Mouse (Mus musculus) MEL (cell line): Measurements from ENCODE around the gene Acvrl1. TPM values are rescaled to one million over a fixed set of nuclear protein-coding genes. Genes with fewer than 3 reads are reported as not detected.

Source experiments
- DNase-seq: peaks from one replicate; pipeline ENCODE4 v3.0.0; 2011; ENCODE audit warnings: low read depth, low spot score
- H3K27ac ChIP-seq: 2 replicates; pipeline ENCODE4 v1.5.1; 2012; ENCODE audit warnings: low read depth, mild to moderate bottlenecking, control low read depth, low read length, moderate library complexity; ENCODE audit not compliant: control insufficient read depth
- H3K27me3 ChIP-seq, 2 experiments: fragments of 150-350 bp in 1 of 2; sonication (generic) in 1 of 2; 2 replicates each; pipeline ENCODE4 v1.6.1; 2012; ENCODE audit warnings: low read length in 2 of 2, mild to moderate bottlenecking in 2 of 2, improper control_type of control experiment in 1 of 2, moderate library complexity in 1 of 2; ENCODE audit not compliant: insufficient read depth in 2 of 2, control insufficient read depth in 1 of 2
- H3K36me3 ChIP-seq, 2 experiments: 2 replicates each; pipeline ENCODE4 v1.6.1; 2012 to 2014; ENCODE audit warnings: low read length in 2 of 2, improper control_type of control experiment in 1 of 2, inconsistent platforms in 1 of 2, mild to moderate bottlenecking in 1 of 2; ENCODE audit not compliant: insufficient read depth in 2 of 2, control insufficient read depth in 1 of 2
- H3K4me1 ChIP-seq, 2 experiments: fragments of 150-350 bp in 1 of 2; sonication (generic) in 1 of 2; 2 replicates each; pipeline ENCODE4 v1.6.1; 2012; ENCODE audit warnings: low read length in 2 of 2, improper control_type of control experiment in 1 of 2, mild to moderate bottlenecking in 1 of 2; ENCODE audit not compliant: insufficient read depth in 2 of 2, control insufficient read depth in 1 of 2
- H3K4me3 ChIP-seq, 2 experiments: fragments of 150-350 bp in 1 of 2; sonication (generic) in 1 of 2; 2 replicates each; pipeline ENCODE4 v1.5.1; 2012; ENCODE audit warnings: low read depth in 2 of 2, low read length in 2 of 2, mild to moderate bottlenecking in 2 of 2, moderate library complexity in 2 of 2, control low read depth in 1 of 2, improper control_type of control experiment in 1 of 2; ENCODE audit not compliant: control insufficient read depth in 1 of 2, insufficient read depth in 1 of 2
- H3K79me2 ChIP-seq: 2 replicates; pipeline ENCODE4 v1.6.1; 2012; ENCODE audit warnings: mild to moderate bottlenecking, low read length, moderate library complexity; ENCODE audit not compliant: control insufficient read depth, poor library complexity, insufficient read depth
- H3K9ac ChIP-seq: 2 replicates; pipeline ENCODE4 v1.6.1; 2012; ENCODE audit warnings: low read depth, mild to moderate bottlenecking, control low read depth, low read length, moderate library complexity; ENCODE audit not compliant: control insufficient read depth, poor library complexity, severe bottlenecking
- H3K9me3 ChIP-seq: fragments of 150-350 bp; sonication (generic); replicated peaks from 2 replicates; pipeline ENCODE4 v1.6.1; 2012; ENCODE audit warnings: mild to moderate bottlenecking, low read length, improper control_type of control experiment, moderate library complexity; ENCODE audit not compliant: insufficient read depth
- CHD1 ChIP-seq: IDR thresholded peaks from 2 replicates; pipeline ENCODE4 v1.6.1; 2012; ENCODE audit warnings: low read depth, mild to moderate bottlenecking, inconsistent platforms, low read length, improper control_type of control experiment
- CHD2 ChIP-seq: IDR thresholded peaks from 2 replicates; pipeline ENCODE4 v1.6.1; 2011; ENCODE audit warnings: low read length, improper control_type of control experiment
- CTCF ChIP-seq, 3 experiments: IDR thresholded peaks in 2 of 3; conservative IDR thresholded peaks in 1 of 3; 2 replicates each; pipeline ENCODE4 v1.5.1; 2011 to 2012; ENCODE audit warnings: low read length in 3 of 3, low read depth in 2 of 3, mild to moderate bottlenecking in 2 of 3, improper control_type of control experiment in 1 of 3, inconsistent platforms in 1 of 3, mixed read lengths in 1 of 3, moderate library complexity in 1 of 3; ENCODE audit not compliant: control insufficient read depth in 1 of 3, insufficient read depth in 1 of 3, poor library complexity in 1 of 3, severe bottlenecking in 1 of 3
- E2F4 ChIP-seq: IDR thresholded peaks from 2 replicates; pipeline ENCODE4 v1.6.1; 2011; ENCODE audit warnings: low read depth, low read length, improper control_type of control experiment, borderline replicate concordance
- ELF1 ChIP-seq: IDR thresholded peaks from 2 replicates; pipeline ENCODE4 v1.6.1; 2014; ENCODE audit warnings: low read depth, mild to moderate bottlenecking, inconsistent platforms, low read length, improper control_type of control experiment, moderate library complexity
- EP300 ChIP-seq, 2 experiments: IDR thresholded peaks; 2 replicates each; pipeline ENCODE4 v1.6.1; 2011; ENCODE audit warnings: improper control_type of control experiment in 2 of 2, low read length in 2 of 2, low read depth in 1 of 2, mild to moderate bottlenecking in 1 of 2
- ETS1 ChIP-seq: IDR thresholded peaks from 2 replicates; pipeline ENCODE4 v1.6.1; 2012; ENCODE audit warnings: low read depth, mild to moderate bottlenecking, inconsistent platforms, low read length, improper control_type of control experiment, moderate library complexity
- GABPA ChIP-seq: IDR thresholded peaks from 2 replicates; pipeline ENCODE4 v1.6.1; 2012; ENCODE audit warnings: low read depth, mild to moderate bottlenecking, inconsistent platforms, low read length, improper control_type of control experiment, moderate library complexity
- HCFC1 ChIP-seq: IDR thresholded peaks from 2 replicates; pipeline ENCODE4 v1.6.1; 2012; ENCODE audit warnings: low read depth, mild to moderate bottlenecking, inconsistent platforms, low read length, improper control_type of control experiment, moderate library complexity
- JUND ChIP-seq: IDR thresholded peaks from 2 replicates; pipeline ENCODE4 v1.6.1; 2011; ENCODE audit warnings: low read depth, mild to moderate bottlenecking, improper control_type of control experiment, low read length
- MAFK ChIP-seq: IDR thresholded peaks from 2 replicates; pipeline ENCODE4 v1.6.1; 2011; ENCODE audit warnings: low read depth, mild to moderate bottlenecking, low read length, improper control_type of control experiment, borderline replicate concordance
- MAX ChIP-seq: IDR thresholded peaks from 2 replicates; pipeline ENCODE4 v1.6.1; 2011; ENCODE audit warnings: low read length, improper control_type of control experiment
- MEF2A ChIP-seq: IDR thresholded peaks from 2 replicates; pipeline ENCODE4 v1.6.1; 2014; ENCODE audit warnings: low read depth, mild to moderate bottlenecking, inconsistent platforms, low read length, improper control_type of control experiment; ENCODE audit not compliant: poor library complexity, insufficient replicate concordance, severe bottlenecking; ENCODE audit errors: extremely low read depth
- MXI1 ChIP-seq: IDR thresholded peaks from 2 replicates; pipeline ENCODE4 v1.6.1; 2011; ENCODE audit warnings: mild to moderate bottlenecking, low read depth, low read length, improper control_type of control experiment
- NELFE ChIP-seq: IDR thresholded peaks from 2 replicates; pipeline ENCODE4 v1.6.1; 2011; ENCODE audit warnings: low read depth, low read length, improper control_type of control experiment
- NRF1 ChIP-seq: IDR thresholded peaks from 2 replicates; pipeline ENCODE4 v1.6.1; 2014; ENCODE audit warnings: low read depth, mild to moderate bottlenecking, inconsistent platforms, low read length, improper control_type of control experiment, moderate library complexity; ENCODE audit not compliant: poor library complexity, insufficient read depth, severe bottlenecking
- POLR2A ChIP-seq, 2 experiments: IDR thresholded peaks; 2 replicates each; pipeline ENCODE4 v1.6.1; 2011 to 2012; ENCODE audit warnings: low read length in 2 of 2, mild to moderate bottlenecking in 2 of 2, control low read depth in 1 of 2, improper control_type of control experiment in 1 of 2, low read depth in 1 of 2, moderate library complexity in 1 of 2; ENCODE audit not compliant: control insufficient read depth in 1 of 2, insufficient read depth in 1 of 2, poor library complexity in 1 of 2
- POLR2AphosphoS5 ChIP-seq: IDR thresholded peaks from 2 replicates; pipeline ENCODE4 v1.6.1; 2012; ENCODE audit warnings: low read depth, borderline replicate concordance, mild to moderate bottlenecking, inconsistent platforms, low read length, moderate library complexity, mixed read lengths
- RCOR1 ChIP-seq: IDR thresholded peaks from 2 replicates; pipeline ENCODE4 v1.6.1; 2012; ENCODE audit warnings: low read depth, mild to moderate bottlenecking, inconsistent platforms, low read length, improper control_type of control experiment
- SIN3A ChIP-seq: IDR thresholded peaks from 2 replicates; pipeline ENCODE4 v1.6.1; 2012; ENCODE audit warnings: low read length, improper control_type of control experiment, inconsistent platforms
- SMC3 ChIP-seq: IDR thresholded peaks from 2 replicates; pipeline ENCODE4 v1.6.1; 2011; ENCODE audit warnings: low read depth, low read length, improper control_type of control experiment
- TBP ChIP-seq: IDR thresholded peaks from 2 replicates; pipeline ENCODE4 v1.8.0; 2011; ENCODE audit warnings: low read depth, low read length, improper control_type of control experiment
- TCF12 ChIP-seq: IDR thresholded peaks from 2 replicates; pipeline ENCODE4 v1.6.1; 2014; ENCODE audit warnings: low read depth, mild to moderate bottlenecking, inconsistent platforms, low read length, improper control_type of control experiment, moderate library complexity
- UBTF ChIP-seq: IDR thresholded peaks from 2 replicates; pipeline ENCODE4 v1.6.1; 2012; ENCODE audit warnings: low read depth, mild to moderate bottlenecking, inconsistent platforms, low read length, improper control_type of control experiment, moderate library complexity, borderline replicate concordance; ENCODE audit not compliant: insufficient read depth
- USF1 ChIP-seq: IDR thresholded peaks from 2 replicates; pipeline ENCODE4 v1.6.1; 2014; ENCODE audit warnings: low read depth, mild to moderate bottlenecking, inconsistent platforms, low read length, improper control_type of control experiment, moderate library complexity
- USF2 ChIP-seq, 2 experiments: IDR thresholded peaks; 2 replicates each; pipeline ENCODE4 v1.6.1; 2011 to 2012; ENCODE audit warnings: improper control_type of control experiment in 2 of 2, low read length in 2 of 2, borderline replicate concordance in 1 of 2, inconsistent platforms in 1 of 2, low read depth in 1 of 2, mild to moderate bottlenecking in 1 of 2; ENCODE audit not compliant: insufficient read depth in 1 of 2
- ZMIZ1 ChIP-seq: IDR thresholded peaks from 2 replicates; pipeline ENCODE4 v1.6.1; 2012; ENCODE audit warnings: low read depth, mild to moderate bottlenecking, inconsistent platforms, low read length, improper control_type of control experiment, moderate library complexity
- ZNF384 ChIP-seq: IDR thresholded peaks from 2 replicates; pipeline ENCODE4 v1.6.1; 2012; ENCODE audit warnings: low read depth, mild to moderate bottlenecking, inconsistent platforms, low read length, improper control_type of control experiment
- polyA plus RNA-seq, 2 experiments: library from polyadenylated mRNA; stranded (reverse) in 1 of 2; unstranded in 1 of 2; fragments of >175 nt in 1 of 2; fragments of >200 nt in 1 of 2; gene quantifications; 2 replicates each; pipeline versions ENCODE4 v1.2.1 to v1.2.4; 2012; ENCODE audit warnings: low replicate concordance in 2 of 2, low read depth in 1 of 2; ENCODE audit not compliant: insufficient read length in 2 of 2, insufficient read depth in 1 of 2, missing spikeins in 1 of 2
- total RNA-seq: library from RNA; depleted of rRNA; stranded (reverse); fragments of 300-350 nt; gene quantifications from 2 replicates; pipeline ENCODE4 v1.2.3, GENCODE M21; 2012

The Acvrl1 gene
- total and polyA plus RNA-seq, 3 experiments, result 0.08 to 0.18 TPM; not detected in 1

- no peaks in the 10 kb centered on the region for H3K79me2 ChIP-seq
- peaks cover 0 to 7% of the 10 kb centered on the region in 2 experiments; a peak in 3 of 4 replicates for H3K27me3 ChIP-seq
- no peak for TF ChIP-seq USF2 (IDR thresholded peaks at IDR 0.05; ENCODE audit: borderline replicate concordance in 1 of 2, insufficient read depth in 1 of 2, low read depth in 1 of 2, low read length in 2 of 2)
- TF ChIP-seq CHD1, result no peak
- TF ChIP-seq EP300 (IDR thresholded peaks at IDR 0.05; ENCODE audit: low read depth in 1 of 2, low read length in 2 of 2), result no peak
- no peak for TF ChIP-seq GABPA
- no peak for TF ChIP-seq SMC3
- TF ChIP-seq E2F4, result no peak
- TF ChIP-seq JUND, result no peak
- no peak for TF ChIP-seq NRF1
- no peak for TF ChIP-seq MXI1
- no peak for TF ChIP-seq MEF2A
- TF ChIP-seq CHD2, result no peak
- no peak for TF ChIP-seq POLR2A (IDR thresholded peaks at IDR 0.05; ENCODE audit: control insufficient read depth in 1 of 2, insufficient read depth in 1 of 2, low read depth in 1 of 2, low read length in 2 of 2, poor library complexity in 1 of 2)
- no peak for TF ChIP-seq ELF1
- TF ChIP-seq ZNF384, result no peak
- no peak for TF ChIP-seq UBTF
- TF ChIP-seq NELFE, result no peak
- no peak for TF ChIP-seq MAFK
- no peak for TF ChIP-seq HCFC1
- no peak overlapping the region for H3K4me3 ChIP-seq
- H3K27ac ChIP-seq, result no peak overlapping the region
- H3K4me1 ChIP-seq, result no peaks in the 10 kb centered on the region
- no peaks in the 10 kb centered on the region for H3K9me3 ChIP-seq
- no peak overlapping the region for H3K9ac ChIP-seq
- H3K36me3 ChIP-seq, result no peaks in the 10 kb centered on the region
- DNase-seq, result no peak
These were observed 33.3 kb upstream of the Acvrl1 start for GRCm38 (mm10) chr15:101094979-101095378.

DNA sequence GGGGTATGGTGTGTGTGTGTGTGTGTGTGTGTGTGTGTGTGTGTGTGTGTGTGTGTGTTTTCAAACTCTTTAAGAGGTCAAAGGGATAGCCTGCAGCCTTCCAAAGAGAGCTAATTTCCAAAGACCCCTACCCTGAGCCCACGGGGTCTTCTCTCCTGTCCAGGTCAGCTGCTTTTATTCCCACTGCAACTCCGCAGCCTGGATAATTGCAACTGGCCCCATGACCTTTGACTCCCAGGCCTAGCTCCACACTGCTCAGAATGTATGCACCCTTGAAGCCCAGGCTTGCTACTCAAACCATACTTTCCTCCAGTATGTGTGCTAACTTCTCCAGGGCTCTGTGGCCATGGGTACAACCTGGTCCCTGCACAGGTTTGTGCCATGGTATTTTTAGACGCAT lies 32.9 kb upstream of the Acvrl1 start:
- Histone ChIP-seq H3K4me3 (no peak overlapping the region), H3K27ac (no peak overlapping the region), H3K27me3 (peaks cover 0 to 7% of the 10 kb centered on the region in 2 experiments; a peak in 3 of 4 replicates), H3K79me2 (no peaks in the 10 kb centered on the region), H3K9ac (no peak overlapping the region), H3K36me3 (no peaks in the 10 kb centered on the region), H3K4me1 (no peaks in the 10 kb centered on the region), H3K9me3 (no peaks in the 10 kb centered on the region)
- no peak for TF ChIP-seq ZMIZ1
- TF ChIP-seq CHD1, result no peak
- no peak for TF ChIP-seq POLR2AphosphoS5
- TF ChIP-seq JUND, result no peak
- no peak for TF ChIP-seq SIN3A
- TF ChIP-seq TBP, result no peak
- no peak for TF ChIP-seq E2F4
- TF ChIP-seq USF1, result no peak
- no peak for TF ChIP-seq MAX
- TF ChIP-seq CHD2, result no peak
- no peak for TF ChIP-seq UBTF
- no peak for TF ChIP-seq RCOR1
- TF ChIP-seq NRF1, result no peak
- no peak for TF ChIP-seq TCF12
- no peak for TF ChIP-seq ETS1
- TF ChIP-seq CTCF (IDR thresholded peaks at IDR 0.05 in 2 of 3, conservative IDR thresholded peaks at IDR 0.05 in 1 of 3; ENCODE audit: control insufficient read depth in 1 of 3, insufficient read depth in 1 of 3, low read depth in 2 of 3, low read length in 3 of 3, poor library complexity in 1 of 3, severe bottlenecking in 1 of 3), result no peak
- TF ChIP-seq USF2 (IDR thresholded peaks at IDR 0.05; ENCODE audit: borderline replicate concordance in 1 of 2, insufficient read depth in 1 of 2, low read depth in 1 of 2, low read length in 2 of 2), result no peak
- TF ChIP-seq ELF1, result no peak
- TF ChIP-seq NELFE, result no peak
- no peak for DNase-seq
